Mouse (Mus musculus) CH12.LX (cell line): ENCODE measurements around the gene Pigk. TPM values are rescaled to one million over a fixed set of nuclear protein-coding genes. Genes with fewer than 3 reads are reported as not detected.

Source experiments
- DNase-seq: peaks from one replicate; pipeline ENCODE4 v3.0.0-alpha.2; 2013; ENCODE audit errors: extremely low read depth
- H3K27ac ChIP-seq: 2 replicates; pipeline ENCODE4 v1.5.1; 2012; ENCODE audit warnings: low read depth, mild to moderate bottlenecking, control low read depth, moderate library complexity; ENCODE audit not compliant: insufficient read depth
- H3K27me3 ChIP-seq: replicated peaks from 2 replicates; pipeline ENCODE3; 2012; ENCODE audit warnings: inconsistent platforms
- H3K36me3 ChIP-seq, 2 experiments: replicated peaks in 1 of 2; 2 replicates each; pipeline versions ENCODE3 to v1.6.1; 2012; ENCODE audit warnings: inconsistent platforms in 1 of 2, low read length in 1 of 2, mild to moderate bottlenecking in 1 of 2, mixed read lengths in 1 of 2, moderate library complexity in 1 of 2; ENCODE audit not compliant: control insufficient read depth in 1 of 2, insufficient read depth in 1 of 2
- H3K4me1 ChIP-seq, 2 experiments: 2 replicates each; pipeline ENCODE4 v1.6.1; 2012; ENCODE audit warnings: inconsistent platforms in 1 of 2, moderate library complexity in 1 of 2; ENCODE audit not compliant: insufficient read depth in 2 of 2, control insufficient read depth in 1 of 2
- H3K4me2 ChIP-seq: 2 replicates; pipeline ENCODE4 v1.6.1; 2012; ENCODE audit warnings: low read depth, mild to moderate bottlenecking, control low read depth; ENCODE audit not compliant: poor library complexity, insufficient read depth, severe bottlenecking
- H3K4me3 ChIP-seq, 3 experiments: fragments of 150-350 bp in 1 of 3; sonication (generic) in 1 of 3; replicated peaks in 1 of 3; 2 replicates each; pipeline versions ENCODE3 to v1.5.1; 2011 to 2012; ENCODE audit warnings: low read depth in 2 of 3, low read length in 2 of 3, mild to moderate bottlenecking in 2 of 3, moderate library complexity in 2 of 3, control low read depth in 1 of 3, improper control_type of control experiment in 1 of 3, inconsistent platforms in 1 of 3, mixed read lengths in 1 of 3; ENCODE audit not compliant: poor library complexity in 1 of 3
- H3K79me2 ChIP-seq: replicated peaks from 2 replicates; pipeline ENCODE4 v1.6.1; 2012; ENCODE audit warnings: mild to moderate bottlenecking, moderate library complexity; ENCODE audit not compliant: control insufficient read depth, poor library complexity, insufficient read depth, severe bottlenecking; ENCODE audit errors: extremely low read depth
- H3K9ac ChIP-seq: 2 replicates; pipeline ENCODE4 v1.6.1; 2012; ENCODE audit warnings: low read depth, mild to moderate bottlenecking, control low read depth, moderate library complexity; ENCODE audit not compliant: insufficient read depth
- H3K9me3 ChIP-seq: replicated peaks from 2 replicates; pipeline ENCODE3; 2012; ENCODE audit warnings: low read length, inconsistent platforms, mixed read lengths
- CTCF ChIP-seq, 2 experiments: IDR thresholded peaks in 1 of 2; conservative IDR thresholded peaks in 1 of 2; 2 replicates each; pipeline ENCODE4 v1.5.1; 2011 to 2012; ENCODE audit warnings: low read depth in 2 of 2, low read length in 2 of 2, improper control_type of control experiment in 1 of 2, inconsistent platforms in 1 of 2, mild to moderate bottlenecking in 1 of 2, moderate library complexity in 1 of 2
- ELF1 ChIP-seq: IDR thresholded peaks from 2 replicates; pipeline ENCODE4 v1.6.1; 2014; ENCODE audit warnings: low read depth, mild to moderate bottlenecking, inconsistent platforms, low read length, improper control_type of control experiment
- EP300 ChIP-seq: IDR thresholded peaks from 2 replicates; pipeline ENCODE4 v1.6.1; 2011; ENCODE audit warnings: low read length, improper control_type of control experiment
- ETS1 ChIP-seq: conservative IDR thresholded peaks from 2 replicates; pipeline ENCODE4 v1.6.1; 2012; ENCODE audit warnings: low read depth, mild to moderate bottlenecking, inconsistent platforms, low read length, improper control_type of control experiment, moderate library complexity
- GABPA ChIP-seq: IDR thresholded peaks from 2 replicates; pipeline ENCODE4 v1.6.1; 2012; ENCODE audit warnings: low read depth, low read length, improper control_type of control experiment, inconsistent platforms; ENCODE audit not compliant: insufficient replicate concordance
- IRF4 ChIP-seq: IDR thresholded peaks from 2 replicates; pipeline ENCODE4 v1.6.1; 2014; ENCODE audit warnings: low read depth, mild to moderate bottlenecking, inconsistent platforms, low read length, improper control_type of control experiment
- JUN ChIP-seq: IDR thresholded peaks from 2 replicates; pipeline ENCODE4 v1.6.1; 2011; ENCODE audit warnings: low read depth, mild to moderate bottlenecking, low read length, improper control_type of control experiment, moderate library complexity; ENCODE audit not compliant: insufficient read depth
- KAT2A ChIP-seq: IDR thresholded peaks from 2 replicates; pipeline ENCODE4 v1.6.1; 2012; ENCODE audit warnings: low read length, improper control_type of control experiment, inconsistent platforms; ENCODE audit not compliant: insufficient replicate concordance
- MAFK ChIP-seq: IDR thresholded peaks from 2 replicates; pipeline ENCODE4 v1.6.1; 2011; ENCODE audit warnings: low read length, improper control_type of control experiment; ENCODE audit not compliant: insufficient replicate concordance
- MAX ChIP-seq: IDR thresholded peaks from 2 replicates; pipeline ENCODE4 v1.6.1; 2011; ENCODE audit warnings: low read length, improper control_type of control experiment
- MAZ ChIP-seq: IDR thresholded peaks from 2 replicates; pipeline ENCODE4 v1.6.1; 2012; ENCODE audit warnings: low read depth, mild to moderate bottlenecking, inconsistent platforms, low read length, improper control_type of control experiment, moderate library complexity
- MEF2A ChIP-seq: IDR thresholded peaks from 2 replicates; pipeline ENCODE4 v1.6.1; 2014; ENCODE audit warnings: low read depth, mild to moderate bottlenecking, inconsistent platforms, low read length, improper control_type of control experiment, borderline replicate concordance
- MXI1 ChIP-seq: IDR thresholded peaks from 2 replicates; pipeline ENCODE4 v1.6.1; 2011; ENCODE audit warnings: mild to moderate bottlenecking, low read depth, low read length, improper control_type of control experiment
- PAX5 ChIP-seq: IDR thresholded peaks from 2 replicates; pipeline ENCODE4 v1.6.1; 2012; ENCODE audit warnings: low read length, inconsistent platforms, mixed read lengths
- POLR2AphosphoS2 ChIP-seq: IDR thresholded peaks from 2 replicates; pipeline ENCODE4 v1.6.1; 2011; ENCODE audit warnings: low read depth, low read length, improper control_type of control experiment
- SMC3 ChIP-seq: IDR thresholded peaks from 2 replicates; pipeline ENCODE4 v1.6.1; 2011; ENCODE audit warnings: low read depth, low read length, improper control_type of control experiment
- TCF12 ChIP-seq: IDR thresholded peaks from 2 replicates; pipeline ENCODE4 v1.6.1; 2014; ENCODE audit warnings: low read depth, mild to moderate bottlenecking, inconsistent platforms, low read length, improper control_type of control experiment
- UBTF ChIP-seq: IDR thresholded peaks from 2 replicates; pipeline ENCODE4 v1.6.1; 2012; ENCODE audit warnings: low read depth, mild to moderate bottlenecking, inconsistent platforms, low read length, improper control_type of control experiment, moderate library complexity
- USF2 ChIP-seq: conservative IDR thresholded peaks from 2 replicates; pipeline ENCODE4 v1.6.1; 2011; ENCODE audit warnings: low read depth, low read length, improper control_type of control experiment
- ZC3H11A ChIP-seq: IDR thresholded peaks from 2 replicates; pipeline ENCODE4 v1.6.1; 2012; ENCODE audit warnings: low read depth, mild to moderate bottlenecking, inconsistent platforms, low read length, improper control_type of control experiment
- ZNF384 ChIP-seq: IDR thresholded peaks from 2 replicates; pipeline ENCODE4 v1.6.1; 2012; ENCODE audit warnings: low read depth, low read length, improper control_type of control experiment, inconsistent platforms
- dilution Hi-C: fragments of 300-500 bp; cut with MboI; formaldehyde crosslinking; loops from 2 replicates; pipeline ENCODE4 v1.14.3; 2020; ENCODE audit warnings: low sequenced_read_pairs; ENCODE audit not compliant: extremely low pct_unique_long_range_greater_than_20kb, extremely low pct_ligation_motif_present
- in situ Hi-C: fragments of 300-500 bp; cut with MboI; formaldehyde crosslinking; loops from 3 replicates; pipeline ENCODE4 v1.14.3; 2019; ENCODE audit warnings: low sequenced_read_pairs, low pct_ligation_motif_present, low pct_unique_long_range_greater_than_20kb, mixed read lengths
- polyA plus RNA-seq: library from polyadenylated mRNA; unstranded; fragments of >175 nt; gene quantifications from 2 replicates; pipeline ENCODE4 v1.2.1, GENCODE M21; 2012; ENCODE audit warnings: low read depth; ENCODE audit not compliant: insufficient read length
- total RNA-seq, 2 experiments: library from RNA; depleted of rRNA; stranded (reverse); fragments of 300-350 nt in 1 of 2; fragments of >200 nt in 1 of 2; gene quantifications; 2 replicates each; pipeline ENCODE4 v1.2.3; 2012 to 2014

Pigk gene
- total and polyA plus RNA-seq, 3 experiments: 56.4 to 79.3 (median 67.5) TPM

- DNase-seq: no peak
- Histone ChIP-seq H3K4me2 (no peak overlapping the region), H3K4me3 (no peak overlapping the region), H3K27ac (no peak overlapping the region), H3K4me1 (no peaks in the 10 kb centered on the region), H3K9ac (no peak overlapping the region), H3K9me3 (no peaks in the 10 kb centered on the region), H3K36me3 (peaks cover 35 to 84% of the 10 kb centered on the region in 2 experiments), H3K27me3 (no peaks in the 10 kb centered on the region), H3K79me2 (no peaks in the 10 kb centered on the region)
- in situ Hi-C loops: no loop called here
- dilution Hi-C loops: no loop called here
- TF ChIP-seq MAX (no peak), JUN (no peak), CTCF (conservative IDR thresholded peaks at IDR 0.05 in 1 of 2, IDR thresholded peaks at IDR 0.05 in 1 of 2; ENCODE audit: low read depth in 2 of 2, low read length in 2 of 2) (no peak), EP300 (no peak), MAZ (no peak), KAT2A (no peak), GABPA (no peak), USF2 (no peak), ZC3H11A (no peak), ZNF384 (no peak), POLR2AphosphoS2 (no peak), IRF4 (no peak), MXI1 (no peak), MAFK (no peak), SMC3 (no peak), PAX5 (no peak), ELF1 (no peak), UBTF (no peak), MEF2A (no peak), ETS1 (no peak)
These were observed 53.6 kb downstream of the Pigk start for GRCm38 (mm10) chr3:152767485-152767884.

GRCm38 (mm10) chr3:152770056-152770455 lies 56.2 kb downstream of the Pigk start:
- dilution Hi-C loops: no loop called here
- DNase-seq: no peak
- H3K9me3 ChIP-seq: no peaks in the 10 kb centered on the region
- in situ Hi-C loops: no loop called here
- no peak overlapping the region for H3K4me3 ChIP-seq
- no peak overlapping the region for H3K9ac ChIP-seq
- H3K27ac ChIP-seq: no peak overlapping the region
- peaks cover 33 to 81% of the 10 kb centered on the region in 2 experiments for H3K36me3 ChIP-seq
- no peak overlapping the region for H3K4me2 ChIP-seq
- H3K27me3 ChIP-seq: no peaks in the 10 kb centered on the region
- no peaks in the 10 kb centered on the region for H3K4me1 ChIP-seq
- H3K79me2 ChIP-seq: no peaks in the 10 kb centered on the region
- TF ChIP-seq TCF12 (no peak), MAX (no peak)
